Mouse (Mus musculus) intestine, postnatal 0 days (tissue): ENCODE measurements at regions not wholly inside any gene's neighbourhood (a gene's known extent, or its start where the extent isn't known, plus 50 kb on each side); places are given as distances from the start of the nearest gene placed in this dataset.
A peak's percentile ranks its signal among the peaks of the same experiment; 100 is the strongest.

Experiments
- ATAC-seq: fragments of 200-750 bp; cut with Nextera tagmentation; 2 replicates; pipeline ENCODE4 v1.8.0; 2017; ENCODE audit warnings: mild to moderate bottlenecking, moderate TSS enrichment, moderate library complexity
- H3K27ac ChIP-seq: fragments of 300-500 bp; sonication (generic); 2 replicates; pipeline ENCODE4 v1.5.1; 2014; ENCODE audit warnings: mild to moderate bottlenecking, low read depth, low read length, moderate library complexity
- H3K27me3 ChIP-seq: fragments of 300-500 bp; sonication (generic); replicated peaks from 2 replicates; pipeline ENCODE4 v1.6.1; 2014; ENCODE audit warnings: low read length, mixed read lengths; ENCODE audit not compliant: control insufficient read depth, insufficient read depth
- H3K36me3 ChIP-seq: fragments of 300-500 bp; sonication (generic); 2 replicates; pipeline ENCODE4 v1.6.1; 2014; ENCODE audit warnings: mild to moderate bottlenecking, moderate library complexity; ENCODE audit not compliant: control insufficient read depth, insufficient read depth
- H3K4me1 ChIP-seq: fragments of 300-500 bp; sonication (generic); replicated peaks from 2 replicates; pipeline ENCODE4 v1.6.1; 2014; ENCODE audit warnings: antibody characterized with exemption, low read length, mixed read lengths; ENCODE audit not compliant: control insufficient read depth, insufficient read depth
- H3K4me2 ChIP-seq: fragments of 300-500 bp; sonication (generic); replicated peaks from 2 replicates; pipeline ENCODE4 v1.6.1; 2014; ENCODE audit warnings: low read depth, mild to moderate bottlenecking, moderate library complexity
- H3K4me3 ChIP-seq: fragments of 300-500 bp; sonication (generic); 2 replicates; pipeline ENCODE4 v1.5.1; 2014; ENCODE audit warnings: low read depth, low read length
- H3K9ac ChIP-seq: fragments of 300-500 bp; sonication (generic); 2 replicates; pipeline ENCODE4 v1.6.1; 2014; ENCODE audit warnings: mild to moderate bottlenecking, low read depth, low read length
- H3K9me3 ChIP-seq: fragments of 300-500 bp; sonication (generic); 2 replicates; pipeline ENCODE4 v1.6.1; 2016; ENCODE audit warnings: mixed run types; ENCODE audit not compliant: control insufficient read depth
- CTCF ChIP-seq: sonication (generic); IDR thresholded peaks from 2 replicates; pipeline ENCODE4 v1.5.1; 2016; ENCODE audit warnings: low read depth, mild to moderate bottlenecking, control low read depth, antibody characterized with exemption, moderate library complexity
- WGBS: fragments of 180-500 bp; shearing (Covaris S2); extraction: QIAGEN DNeasy Blood & Tissue Kit; methylation state at CpG from one replicate; pipeline ENCODE4 v1.1.7; 2014; 5-methylcytosine and 5-hydroxymethylcytosine counted together

DNA sequence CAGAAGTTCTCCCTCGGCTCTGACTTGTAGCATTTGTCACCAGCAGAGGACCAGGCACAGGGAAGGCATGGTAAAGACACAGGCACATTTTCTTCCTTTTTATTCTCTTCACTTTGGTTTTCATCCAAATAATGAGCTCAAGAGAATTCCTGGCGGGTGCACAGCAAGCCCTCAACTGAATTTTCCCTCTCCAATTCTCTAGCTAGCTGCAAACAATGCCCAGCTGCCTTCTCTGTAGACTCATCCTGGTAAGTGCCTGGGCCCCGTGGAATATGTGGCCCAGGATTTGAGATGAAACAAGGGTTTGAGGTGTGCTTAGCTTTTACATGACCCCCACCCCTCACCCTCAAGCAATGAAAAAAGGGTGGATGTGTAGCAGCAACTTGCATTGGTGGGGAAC, 90.4 kb downstream of the Otol1 start:
- no peaks in the 10 kb centered on the region for H3K36me3 ChIP-seq
- 56% methylated on average over 3 of the region's 3 CpGs for WGBS
- H3K9ac ChIP-seq = no peak overlapping the region
- no peak for ATAC-seq
- H3K4me3 ChIP-seq = no peak overlapping the region
- no peak overlapping the region for H3K27ac ChIP-seq
- no peak for TF ChIP-seq CTCF
- H3K9me3 ChIP-seq = no peaks in the 10 kb centered on the region
- no peaks in the 10 kb centered on the region for H3K27me3 ChIP-seq
- H3K4me2 ChIP-seq = no peak overlapping the region
- no peaks in the 10 kb centered on the region for H3K4me1 ChIP-seq

DNA sequence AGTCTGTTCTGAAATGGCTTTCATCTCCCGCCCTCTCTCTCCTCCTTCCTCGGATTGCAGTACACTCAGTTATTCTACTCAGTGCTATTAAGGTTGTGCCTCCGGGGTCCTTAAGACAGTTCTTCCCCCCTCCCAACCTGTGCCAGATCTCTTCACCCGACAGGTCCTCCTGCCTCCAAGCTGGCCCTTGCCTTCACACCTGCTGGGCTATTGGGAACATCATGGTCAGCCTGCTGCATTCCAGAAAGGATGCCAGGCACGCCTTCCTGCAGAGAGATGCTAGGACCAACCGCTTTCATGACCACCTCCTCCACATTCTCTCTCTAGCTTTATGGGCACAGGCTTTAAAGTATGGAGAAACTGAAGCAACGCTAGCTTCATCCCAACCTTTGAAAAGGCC, 94.7 kb downstream of the Otol1 start:
- no peaks in the 10 kb centered on the region for H3K27me3 ChIP-seq
- H3K4me3 ChIP-seq = no peak overlapping the region
- H3K36me3 ChIP-seq = no peaks in the 10 kb centered on the region
- no peaks in the 10 kb centered on the region for H3K9me3 ChIP-seq
- WGBS = 60% methylated on average over 7 of the region's 7 CpGs
- no peaks in the 10 kb centered on the region for H3K4me1 ChIP-seq
- no peak for TF ChIP-seq CTCF
- ATAC-seq = no peak
- no peak overlapping the region for H3K27ac ChIP-seq
- H3K4me2 ChIP-seq = no peak overlapping the region
- no peak overlapping the region for H3K9ac ChIP-seq

DNA sequence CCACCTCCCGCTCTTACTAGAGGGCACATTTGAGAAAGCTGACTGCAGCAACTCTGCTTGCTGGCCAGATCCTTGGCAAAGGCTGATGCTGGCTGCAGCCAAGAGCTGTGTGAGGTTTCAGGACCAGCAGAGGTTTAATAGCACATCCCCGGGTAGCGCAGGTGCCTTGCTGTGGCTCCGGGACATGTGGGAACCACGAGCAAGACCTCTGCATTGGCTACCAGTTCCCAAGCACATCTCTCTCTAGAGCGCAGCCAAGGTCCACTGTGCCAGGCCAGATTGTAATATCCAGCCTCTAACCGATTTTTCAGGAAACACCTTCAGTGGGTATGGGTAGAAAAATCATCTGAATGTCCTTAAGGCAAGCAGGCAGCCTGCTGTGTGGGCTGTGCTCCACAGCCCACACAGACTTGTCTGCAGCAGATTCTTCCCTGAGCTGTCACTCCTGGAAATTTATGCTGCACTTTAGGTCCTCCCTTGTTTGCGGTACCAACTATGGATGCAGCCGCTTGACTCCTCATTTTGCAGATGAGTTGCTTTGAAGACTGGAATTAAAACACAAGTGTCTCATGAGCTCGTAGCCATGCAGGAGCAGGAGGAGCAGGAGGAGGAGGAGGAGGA, 95.3 kb downstream of the Otol1 start:
- WGBS = 72% methylated on average over 10 of the region's 10 CpGs
- no peak for ATAC-seq
- Histone ChIP-seq H3K27me3 (no peaks in the 10 kb centered on the region), H3K27ac (no peak overlapping the region), H3K4me2 (no peak overlapping the region), H3K9me3 (no peaks in the 10 kb centered on the region), H3K4me1 (no peaks in the 10 kb centered on the region), H3K9ac (no peak overlapping the region), H3K4me3 (no peak overlapping the region), H3K36me3 (no peaks in the 10 kb centered on the region)
- no peak for TF ChIP-seq CTCF

DNA sequence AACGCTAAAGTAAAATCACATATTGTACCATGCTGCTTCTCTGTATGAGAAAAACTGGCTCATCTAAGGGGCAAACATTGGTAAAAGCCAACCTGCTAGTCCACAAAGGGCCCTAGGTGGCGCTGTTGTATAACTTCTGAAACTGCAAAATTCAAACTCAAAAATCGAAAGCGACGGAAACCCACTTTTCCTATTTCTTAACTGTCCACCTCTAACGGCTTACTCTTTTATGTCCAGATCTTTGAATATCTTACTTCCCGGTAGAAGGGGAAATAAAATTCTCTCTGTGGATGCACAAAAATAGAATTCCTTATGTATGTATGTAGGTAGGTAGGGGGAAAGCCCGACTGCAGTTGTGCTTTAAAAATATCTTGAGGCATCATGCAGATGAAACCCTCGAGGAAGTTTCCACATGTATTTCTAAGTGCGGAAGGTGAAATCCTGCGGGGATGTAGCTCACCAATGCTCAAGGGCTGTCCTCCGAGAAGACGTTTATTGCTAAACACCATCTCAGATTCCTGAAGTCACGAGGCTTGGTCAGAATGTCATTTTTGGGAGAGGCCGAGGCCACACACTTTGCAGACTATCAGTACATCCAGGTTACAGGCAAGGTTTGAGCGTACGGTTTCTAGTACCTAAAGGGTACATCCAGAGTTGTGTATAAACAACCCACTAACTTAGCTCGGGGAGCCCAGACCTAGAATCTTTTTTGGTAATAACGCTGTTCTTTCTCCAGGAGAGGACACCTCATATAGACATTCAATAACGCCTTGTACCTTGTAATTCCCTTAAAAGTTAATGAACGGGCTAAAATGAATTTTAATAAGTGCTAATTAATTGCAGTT, 96.8 kb downstream of the Otol1 start:
- peak; percentile 86 for TF ChIP-seq CTCF
- 7% methylated on average over 21 of the region's 21 CpGs for WGBS
- H3K9me3 ChIP-seq = no peaks in the 10 kb centered on the region
- no peak overlapping the region for H3K27ac ChIP-seq
- peak overlapping the region; percentile 94 for H3K4me2 ChIP-seq
- H3K4me3 ChIP-seq = peak overlapping the region; percentile 48
- H3K27me3 ChIP-seq = no peaks in the 10 kb centered on the region
- ATAC-seq = no peak
- H3K36me3 ChIP-seq = no peaks in the 10 kb centered on the region
- H3K9ac ChIP-seq = peak overlapping the region; percentile 48
- H3K4me1 ChIP-seq = no peaks in the 10 kb centered on the region

DNA sequence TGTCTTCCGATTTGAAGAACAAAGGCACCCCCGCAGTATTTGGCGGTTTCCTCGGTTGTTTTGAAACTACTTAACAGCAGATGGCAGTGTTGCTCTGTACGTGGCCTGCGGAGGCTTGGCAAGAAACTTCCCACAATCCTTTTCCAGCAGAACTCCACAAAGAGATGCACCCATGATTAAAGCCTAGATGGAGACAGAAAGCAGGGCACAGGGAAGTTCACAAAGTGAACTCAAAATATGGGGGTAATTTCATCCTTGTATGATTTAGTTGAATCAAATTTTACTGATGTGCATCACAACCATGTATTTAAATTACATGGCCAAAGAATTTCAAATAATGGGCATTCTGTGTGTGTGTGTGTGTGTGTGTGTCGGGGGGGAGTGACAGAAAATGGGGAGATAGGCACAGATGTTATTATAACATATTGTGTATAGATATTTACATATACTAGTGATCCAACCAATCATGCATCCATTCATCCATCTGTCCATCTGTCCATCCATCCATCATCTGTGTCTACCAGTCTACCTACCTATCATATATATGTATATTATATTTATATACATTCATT, 97.5 kb downstream of the Otol1 start:
- H3K9ac ChIP-seq = 0 out of 2 replicates have a peak overlapping the region, but pooled peaks have one; percentile 48
- H3K27me3 ChIP-seq = no peaks in the 10 kb centered on the region
- peak; percentile 82 for TF ChIP-seq CTCF
- peak overlapping the region; percentile 94 for H3K4me2 ChIP-seq
- WGBS = 17% methylated on average over 7 of the region's 7 CpGs
- ATAC-seq = no peak
- peak overlapping the region; percentile 48 for H3K4me3 ChIP-seq
- no peaks in the 10 kb centered on the region for H3K36me3 ChIP-seq
- H3K9me3 ChIP-seq = no peaks in the 10 kb centered on the region
- no peaks in the 10 kb centered on the region for H3K4me1 ChIP-seq
- H3K27ac ChIP-seq = no peak overlapping the region

DNA sequence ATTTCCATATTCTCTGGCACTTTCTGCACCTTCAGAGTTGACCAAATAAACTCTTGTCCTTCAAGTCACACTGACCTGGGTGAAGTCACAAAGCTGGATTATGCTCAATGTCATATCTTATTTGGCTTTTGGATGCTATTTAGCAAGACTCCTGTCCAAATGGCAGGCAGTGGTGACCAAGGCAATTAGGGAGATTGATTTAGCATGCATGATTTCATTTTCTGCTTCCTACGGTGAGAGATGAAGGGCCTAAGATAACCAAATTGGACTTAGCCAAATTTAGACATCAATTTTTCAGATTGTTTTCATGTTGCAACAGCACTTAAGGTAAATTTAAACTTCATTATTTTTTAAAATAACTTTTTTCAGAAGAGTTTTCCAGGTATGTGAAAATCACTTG, 98.1 kb downstream of the Otol1 start:
- no peak overlapping the region for H3K4me3 ChIP-seq
- H3K4me1 ChIP-seq = no peaks in the 10 kb centered on the region
- H3K9me3 ChIP-seq = no peaks in the 10 kb centered on the region
- 87% methylated on average over 1 of the region's 1 CpGs for WGBS
- H3K27ac ChIP-seq = no peak overlapping the region
- no peaks in the 10 kb centered on the region for H3K36me3 ChIP-seq
- no peak for TF ChIP-seq CTCF
- H3K4me2 ChIP-seq = no peak overlapping the region
- ATAC-seq = no peak
- H3K9ac ChIP-seq = no peak overlapping the region
- no peaks in the 10 kb centered on the region for H3K27me3 ChIP-seq
